Mouse (Mus musculus): ENCODE measurements at regions not wholly inside any gene's neighbourhood (a gene's known extent, or its start where the extent isn't known, plus 50 kb on each side); places are given as distances from the start of the nearest gene placed in this dataset.

DNA sequence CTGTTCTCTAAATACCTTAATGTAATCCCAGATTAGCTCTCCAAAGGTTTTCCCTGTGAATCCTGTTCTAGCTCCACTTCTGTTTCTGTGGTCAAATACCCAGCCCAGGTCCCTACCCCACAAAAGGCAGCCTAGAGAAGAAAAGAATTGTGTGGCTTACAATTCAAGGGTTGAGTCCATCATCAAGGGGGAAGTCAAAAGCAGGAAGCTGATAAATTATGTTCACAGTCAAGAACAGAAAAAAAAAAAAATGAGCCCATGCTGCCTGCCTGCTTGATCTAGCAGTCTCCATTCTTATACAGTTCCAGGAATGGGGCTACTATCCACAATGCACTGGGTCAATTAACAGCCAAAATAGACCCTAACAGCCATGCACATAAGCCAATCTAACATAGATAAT is 285.7 kb downstream of the Actr3 start:
- no peak for DNase-seq

DNA sequence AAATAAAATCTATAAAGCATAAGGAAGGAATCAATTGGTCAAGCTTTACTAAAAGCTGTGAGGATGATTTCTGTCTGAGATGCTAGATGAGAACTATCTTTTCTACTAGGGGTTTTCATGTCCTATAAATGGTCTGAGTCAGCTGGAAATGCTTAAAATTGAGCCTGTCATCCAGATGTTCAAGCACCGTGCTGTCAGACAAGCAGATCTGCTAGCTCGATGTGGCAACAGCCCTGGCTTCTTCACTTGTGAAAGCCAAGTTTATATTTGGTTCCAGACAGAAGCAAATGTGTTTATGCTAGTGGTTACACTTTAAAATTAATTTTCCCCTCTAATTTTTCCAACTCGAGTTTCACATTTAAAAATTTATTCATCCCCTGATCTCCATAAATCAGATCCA is 311.7 kb downstream of the Actr3 start:
- no peak for DNase-seq

DNA sequence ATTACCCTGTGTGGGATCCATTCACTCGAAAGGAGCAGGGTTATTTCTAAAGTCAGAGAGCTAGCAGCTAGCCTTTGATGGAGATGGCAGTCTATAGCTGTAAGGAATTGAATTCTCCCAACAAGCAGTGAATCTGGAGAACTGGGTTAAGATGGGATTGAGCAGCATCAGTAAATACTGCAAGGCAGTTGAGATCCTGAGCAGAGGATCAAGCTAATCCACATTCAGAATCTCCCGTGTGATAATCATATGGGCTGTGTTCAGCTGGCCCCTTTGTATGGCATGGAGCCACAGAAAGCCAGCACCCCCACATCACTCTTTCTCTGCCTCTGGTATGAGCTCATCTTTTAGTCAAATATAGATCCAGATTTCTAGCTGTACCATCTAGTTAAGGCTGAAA is 334.9 kb downstream of the Actr3 start:
- no peak for DNase-seq

DNA sequence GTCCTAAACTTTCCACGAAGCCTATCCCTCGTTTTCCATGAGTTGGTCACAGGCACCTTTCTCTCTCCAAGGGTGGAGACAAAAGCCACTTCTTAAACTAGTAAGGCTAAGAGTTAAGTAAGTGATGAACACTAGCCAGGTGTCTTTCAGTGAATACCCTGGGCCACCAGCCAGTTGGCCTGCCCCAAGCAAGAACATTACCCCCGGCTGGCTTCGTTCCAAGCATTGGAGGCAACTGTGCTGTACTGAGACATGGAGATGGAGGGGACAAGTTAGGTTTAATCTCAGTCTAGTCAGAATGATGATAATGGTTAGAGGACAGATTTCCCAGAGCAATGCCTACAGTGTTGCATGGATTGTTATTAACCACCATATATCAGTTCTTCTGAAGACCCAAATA is 350.6 kb downstream of the Actr3 start:
- DNase-seq, result peak; percentile 68 to 69

DNA sequence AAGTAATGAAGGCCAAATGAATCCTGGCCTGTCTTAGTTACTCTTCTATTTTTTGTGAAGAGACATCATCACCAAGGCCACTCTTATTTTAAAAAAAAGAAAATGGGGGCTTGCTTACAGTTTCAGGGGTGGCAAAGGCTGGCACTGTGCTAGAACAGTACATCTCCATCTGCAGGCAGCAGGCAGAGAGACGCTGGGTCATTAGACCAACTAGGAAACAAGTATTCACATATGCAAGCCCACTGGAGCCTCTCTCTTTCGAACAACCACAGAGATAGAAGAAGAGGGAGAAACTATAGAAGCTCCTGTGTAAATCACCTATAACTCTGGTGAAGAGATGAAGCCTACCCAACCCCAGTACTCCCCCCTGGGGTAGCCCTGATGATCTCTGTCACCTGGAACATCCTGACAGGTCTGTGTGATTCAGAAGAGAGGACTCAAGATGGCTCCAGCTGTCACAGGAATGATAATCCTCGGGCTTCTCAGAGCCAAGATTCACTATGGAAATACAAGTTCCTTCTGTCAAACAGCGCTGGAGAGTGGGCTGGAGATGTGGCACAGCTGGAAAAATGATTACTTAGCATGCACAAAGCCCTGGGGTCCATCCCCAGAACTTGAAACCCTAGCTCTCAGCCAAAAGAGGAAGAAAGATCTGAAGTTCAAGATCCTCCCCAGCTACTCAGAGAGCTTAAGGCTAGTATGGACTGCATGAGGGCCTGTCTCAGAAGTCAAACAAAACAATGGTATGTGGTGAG is 395.8 kb downstream of the Actr3 start:
- DNase-seq, result no peak

DNA sequence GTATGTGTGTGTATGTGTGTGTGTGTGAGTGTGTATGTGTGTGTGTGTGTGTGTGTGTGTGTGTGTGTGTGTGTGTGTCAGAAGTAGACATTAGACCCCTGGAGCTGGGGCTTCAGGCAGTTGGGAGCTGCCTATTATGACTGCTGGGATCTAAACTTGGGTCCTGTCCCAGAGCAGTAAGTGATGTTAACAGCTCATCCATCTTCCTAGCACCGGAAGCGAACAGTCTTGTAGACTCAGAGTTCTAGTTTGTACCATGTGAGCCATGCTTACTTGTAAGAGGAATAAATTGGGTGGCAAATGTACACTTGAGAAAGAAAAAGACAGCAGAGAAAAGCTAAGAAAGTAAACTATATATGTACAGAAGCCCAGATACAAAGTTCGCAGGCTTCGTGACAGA is 422.2 kb downstream of the Actr3 start:
- DNase-seq, result no peak

DNA sequence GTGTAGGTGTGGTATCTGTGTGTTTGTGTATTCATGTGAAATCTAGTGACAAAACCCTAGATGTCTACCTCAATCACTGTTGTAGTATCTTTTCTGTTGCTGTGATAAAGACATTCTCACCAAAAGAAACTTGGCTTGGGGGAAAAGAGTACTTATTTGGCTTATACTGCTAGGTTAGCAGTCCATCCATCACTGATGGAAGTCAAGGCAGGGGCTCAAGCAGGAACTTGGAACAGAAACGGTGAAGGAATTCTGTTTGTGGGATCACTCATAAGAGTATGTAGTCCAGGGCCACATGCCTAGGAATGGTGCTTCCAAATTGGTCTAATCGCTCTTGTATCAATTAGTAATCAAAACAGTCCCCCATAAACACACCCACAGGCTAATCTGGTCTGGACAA is 423.6 kb downstream of the Actr3 start:
- no peak for DNase-seq

DNA sequence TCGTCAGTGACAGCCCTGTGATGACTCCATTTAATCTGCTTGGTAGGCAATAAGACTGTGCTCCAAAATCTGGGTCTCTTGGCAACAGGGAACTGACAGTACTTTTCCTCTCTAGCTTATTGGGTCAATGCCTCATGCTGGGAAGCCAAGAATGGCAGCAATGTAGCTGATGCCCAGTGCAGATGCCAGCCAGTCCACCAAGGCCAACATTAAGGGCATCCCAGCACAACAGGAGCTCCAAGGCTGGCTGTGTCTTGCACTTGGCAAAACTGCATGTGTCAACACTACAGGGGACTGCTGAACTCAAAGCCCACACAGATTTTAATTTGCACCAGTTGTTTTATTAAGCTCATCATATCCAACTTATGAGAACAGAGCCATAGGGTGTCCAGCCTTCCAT is 437.9 kb downstream of the Actr3 start:
- peak; percentile 49 to 67 for DNase-seq

DNA sequence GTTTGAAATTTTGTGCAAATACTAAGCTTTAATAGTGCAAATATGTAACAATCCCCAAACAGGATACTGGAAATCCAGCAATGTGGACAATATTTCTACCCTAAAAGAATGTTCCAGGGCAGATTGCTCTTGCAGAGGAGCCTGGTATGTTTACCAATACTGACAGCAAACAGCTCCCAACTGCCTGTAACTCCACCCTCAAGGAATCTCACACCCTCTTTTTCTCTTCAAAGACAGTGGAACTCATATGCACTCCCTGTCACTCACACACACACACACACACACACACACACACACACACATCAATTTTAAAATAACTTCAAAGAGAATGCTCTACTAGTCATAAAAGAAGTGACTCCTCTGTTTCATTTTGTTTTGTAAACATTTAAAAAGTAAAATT is 484.7 kb downstream of the Actr3 start:
- DNase-seq, result no peak

DNA sequence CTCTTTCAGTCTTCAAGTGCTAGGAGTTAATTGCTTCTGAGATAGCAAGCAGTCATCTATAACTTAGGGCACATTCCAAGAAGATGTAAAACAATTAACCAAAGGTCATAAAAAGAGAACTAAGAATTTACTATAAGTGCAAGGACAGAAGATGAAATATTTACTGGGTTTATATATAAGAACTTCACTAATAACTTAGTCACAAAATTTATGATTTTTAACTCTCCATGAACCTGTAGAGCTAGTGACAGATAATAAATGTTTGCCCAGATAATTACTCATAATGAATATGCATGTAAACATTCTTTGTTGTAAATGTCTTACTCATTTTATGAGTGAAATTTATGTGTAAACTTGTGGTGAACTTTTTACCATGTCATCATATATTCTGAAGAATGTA is 531.2 kb downstream of the Actr3 start:
- DNase-seq, result no peak

DNA sequence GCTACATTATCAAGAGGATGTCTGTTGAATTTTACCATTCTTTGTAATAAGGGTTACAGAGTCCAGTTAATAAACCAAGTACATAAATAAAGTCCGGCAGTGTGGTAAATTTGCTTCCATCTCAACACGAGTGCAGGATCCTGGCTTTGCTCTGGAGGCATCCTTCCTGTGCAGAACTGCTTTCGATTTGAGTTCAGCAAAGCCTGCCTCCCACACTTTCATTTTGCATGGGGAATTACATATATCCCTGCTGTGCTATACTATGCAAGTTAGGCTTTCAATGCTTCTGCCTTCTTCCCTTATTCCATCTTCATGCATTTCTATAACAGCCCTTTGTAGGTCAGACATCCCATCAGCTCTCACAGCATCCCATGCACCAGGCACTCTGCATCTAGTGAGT is 564.4 kb downstream of the Actr3 start:
- DNase-seq, result no peak

DNA sequence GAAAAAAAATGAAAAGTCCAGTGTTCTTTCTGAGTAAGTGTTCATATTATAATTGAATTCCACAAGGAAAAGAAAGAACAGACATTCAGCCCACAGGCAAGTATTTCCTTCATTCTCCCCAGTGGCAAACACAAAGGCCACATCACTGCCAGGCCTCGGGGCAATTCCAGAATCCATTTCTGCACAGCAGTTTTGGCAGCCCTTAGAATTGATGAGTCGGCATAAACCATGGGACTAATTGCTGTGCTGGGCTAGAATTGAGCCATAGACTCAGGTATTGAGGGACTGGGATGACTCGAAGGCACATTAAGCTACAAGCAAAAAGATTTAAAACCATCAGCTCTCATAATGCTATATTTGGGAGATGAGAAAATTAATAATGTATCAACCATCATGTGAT is 569.3 kb downstream of the Actr3 start:
- peak; percentile 5 to 16 for DNase-seq

DNA sequence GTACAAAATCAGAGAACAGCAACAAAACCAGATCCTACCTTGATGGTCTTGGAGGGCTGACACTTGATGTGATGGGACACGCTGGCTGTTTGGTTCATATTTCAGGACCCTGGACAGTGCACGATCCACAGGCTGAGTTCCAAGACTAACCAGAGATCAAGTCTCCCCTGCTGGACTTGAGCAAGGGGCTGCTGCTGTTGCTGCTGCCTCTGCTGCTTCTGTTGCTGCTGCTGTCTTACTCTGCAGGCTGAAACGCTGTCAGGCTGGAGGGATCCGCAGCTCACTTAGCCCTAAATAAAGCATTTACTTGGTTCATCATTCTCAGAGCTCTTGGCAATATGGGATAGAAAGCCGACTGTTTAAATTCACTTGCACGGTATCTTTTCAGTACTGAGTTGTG is 589.8 kb downstream of the Actr3 start:
- DNase-seq, result peak; percentile 4 to 10

DNA sequence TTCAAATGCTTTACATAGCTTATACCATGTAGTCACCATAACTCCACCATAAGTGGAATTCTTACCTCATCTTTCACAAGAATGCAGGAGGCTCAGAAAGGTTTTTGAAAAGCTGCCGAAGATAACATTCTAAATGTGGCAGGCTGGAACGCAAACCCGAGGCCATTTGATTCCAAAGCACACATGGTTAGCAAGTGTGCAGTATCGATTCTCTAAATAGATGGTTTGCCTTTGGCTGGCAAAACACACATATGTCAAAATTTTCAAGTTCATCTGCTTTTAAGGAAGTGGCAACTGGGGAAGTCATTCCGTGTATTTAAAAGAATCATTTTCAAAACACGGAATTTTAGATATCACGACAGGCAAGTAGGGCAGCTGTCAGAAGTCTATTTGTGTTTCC is 609.8 kb downstream of the Actr3 start:
- DNase-seq, result no peak

DNA sequence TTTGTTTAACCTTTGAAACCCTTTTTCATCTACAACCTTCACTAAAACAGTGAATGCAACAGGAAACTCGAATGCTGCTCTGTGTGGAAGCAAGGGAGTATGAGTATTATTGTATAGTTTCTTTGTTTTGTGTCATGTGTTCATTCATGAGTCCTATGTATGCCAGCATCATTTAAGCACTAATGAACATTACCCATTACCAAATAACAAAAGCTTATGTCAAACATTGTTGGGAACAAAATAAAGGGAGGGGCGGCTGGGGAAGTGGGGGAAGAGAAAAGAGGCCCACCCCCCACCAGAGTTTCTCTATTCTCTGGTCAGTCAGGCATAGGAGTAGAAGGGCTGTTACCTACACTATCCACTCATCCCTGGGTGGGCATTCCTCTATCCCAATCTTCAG is 642.5 kb downstream of the Actr3 start:
- DNase-seq, result no peak

DNA sequence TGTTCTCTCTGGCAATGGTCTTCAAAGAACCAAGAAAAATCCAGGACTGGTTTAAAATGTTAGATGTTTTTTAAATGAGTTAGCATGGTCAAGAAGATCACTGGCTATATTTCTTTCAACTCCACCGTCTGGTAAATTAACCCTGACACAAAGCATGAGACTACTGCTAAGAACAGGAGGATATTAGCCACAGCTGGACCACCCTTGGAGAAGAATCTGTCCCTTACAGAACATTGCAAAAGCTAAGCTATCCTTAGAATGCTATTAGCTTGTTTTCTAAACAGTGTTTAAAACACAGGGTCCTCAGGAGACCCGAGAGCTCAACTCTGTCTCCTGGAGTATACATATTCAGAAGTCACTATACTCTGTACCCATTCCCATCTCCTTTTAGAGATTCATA is 644.9 kb downstream of the Actr3 start:
- peak; percentile 52 to 57 for DNase-seq

DNA sequence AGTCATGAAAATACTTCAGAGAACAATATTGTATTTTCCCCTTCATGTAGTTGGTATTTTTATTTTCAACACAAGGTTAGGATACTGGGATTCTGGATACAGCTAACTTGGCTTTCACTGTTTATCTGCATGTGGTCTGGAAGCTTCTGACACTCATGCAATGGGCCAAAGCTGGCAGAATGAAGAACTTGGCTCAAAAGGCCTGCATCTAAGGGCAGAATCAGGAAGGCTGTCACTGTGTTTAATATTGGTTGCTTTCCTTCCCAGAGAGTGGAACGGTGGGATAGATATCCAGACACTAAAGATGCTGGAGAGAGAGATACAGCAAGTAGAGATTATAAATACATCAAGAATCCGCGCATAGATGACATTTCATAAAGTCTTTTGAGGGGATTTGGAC is 645.4 kb downstream of the Actr3 start:
- peak; percentile 73 to 77 for DNase-seq

DNA sequence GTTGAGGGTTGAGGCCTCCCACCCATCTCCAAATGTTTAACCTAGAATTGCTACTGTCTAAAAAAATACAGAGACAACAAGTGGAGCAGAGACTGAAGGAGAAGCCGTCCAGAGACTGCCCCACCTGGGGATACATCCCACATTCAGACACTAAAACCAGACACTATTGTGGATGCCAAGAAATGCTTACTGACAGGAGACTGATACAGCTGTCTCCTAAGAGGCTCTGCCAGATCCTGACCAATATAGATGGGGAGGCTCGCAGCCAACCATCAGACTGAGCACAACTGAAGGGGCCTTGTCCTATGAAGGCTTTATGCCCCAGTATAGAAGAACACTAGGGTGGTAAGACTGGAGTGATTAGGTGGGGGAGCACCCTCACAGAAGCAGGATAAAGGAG is 652.5 kb downstream of the Actr3 start:
- DNase-seq, result peak; percentile 27 to 45

DNA sequence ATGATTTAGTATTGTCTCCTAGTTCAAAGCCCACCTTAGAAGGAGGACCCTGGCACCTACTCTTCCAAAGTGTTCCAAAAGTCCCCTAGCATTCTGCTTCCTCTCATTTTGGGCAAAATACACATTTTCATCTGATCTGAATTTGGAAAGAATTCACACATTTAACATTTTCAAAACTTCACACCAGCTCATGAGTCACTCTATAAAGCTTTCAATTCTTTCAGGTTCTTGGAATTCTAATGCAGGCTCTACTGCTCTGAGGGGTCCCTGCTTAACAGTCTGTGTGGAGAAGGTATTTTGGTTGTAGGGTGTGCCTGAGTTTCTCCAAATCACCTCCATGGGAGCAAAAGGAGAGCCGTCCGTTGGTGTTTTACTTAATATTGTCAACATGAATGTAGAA is 657.8 kb downstream of the Actr3 start:
- no peak for DNase-seq

DNA sequence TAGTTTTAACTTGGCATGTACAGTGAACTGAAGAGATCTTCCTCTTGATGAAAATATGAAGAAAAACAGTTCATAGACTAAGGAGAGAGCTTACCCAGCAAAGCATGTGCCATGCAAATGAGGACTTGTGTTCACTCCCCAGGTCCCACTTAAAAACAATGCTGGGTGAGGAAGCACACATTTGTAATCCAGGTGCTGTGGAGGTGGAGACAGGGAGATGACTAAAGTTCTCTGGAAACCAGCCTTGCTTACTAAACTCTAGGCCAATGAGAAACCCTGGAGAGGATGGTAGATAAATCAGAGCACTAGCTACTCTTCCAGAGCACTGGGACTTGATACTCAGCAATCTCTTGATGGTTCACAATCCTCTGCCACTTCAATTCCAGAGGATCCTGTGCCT is 678.8 kb downstream of the Actr3 start:
- no peak for DNase-seq

DNA sequence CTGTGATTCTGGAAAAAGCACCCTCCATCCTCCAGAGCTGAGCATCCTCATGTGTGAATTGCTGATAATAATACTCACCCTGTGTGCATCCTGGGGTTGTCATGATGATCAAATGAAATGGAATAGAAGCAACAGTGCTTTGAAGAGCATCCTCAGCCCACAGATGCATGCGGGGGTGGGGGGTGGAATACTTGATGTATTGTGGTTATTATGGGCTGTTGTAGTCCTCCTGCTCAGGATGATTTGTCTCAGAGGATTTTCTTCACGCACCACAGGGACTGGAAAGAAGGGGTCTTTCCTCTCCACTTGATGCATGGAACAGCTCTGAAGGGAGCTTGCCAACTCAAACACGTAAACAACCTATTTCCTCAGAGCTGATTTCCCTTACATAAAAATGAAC is 694.4 kb upstream of the Dpp10 start:
- no peak for DNase-seq

DNA sequence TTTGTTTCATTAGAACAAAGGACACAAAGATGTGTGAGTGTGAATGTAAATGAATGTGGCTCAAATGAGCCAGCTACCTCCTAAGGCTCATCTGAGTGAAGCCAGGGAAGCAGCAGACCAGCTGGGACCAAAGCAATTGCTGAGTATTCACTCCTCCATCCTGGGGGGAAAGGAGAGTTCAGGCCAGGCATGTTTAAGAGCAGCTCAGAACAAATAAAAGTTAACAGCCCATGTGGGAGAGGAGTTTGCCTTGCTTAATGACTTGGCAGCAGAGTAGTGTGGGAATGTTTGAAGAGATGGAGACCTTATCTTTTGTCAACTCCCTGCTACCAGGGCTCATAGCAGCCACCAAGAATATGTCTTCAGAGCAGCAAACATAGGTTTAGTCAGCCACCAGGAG is 685.0 kb upstream of the Dpp10 start:
- no peak for DNase-seq

DNA sequence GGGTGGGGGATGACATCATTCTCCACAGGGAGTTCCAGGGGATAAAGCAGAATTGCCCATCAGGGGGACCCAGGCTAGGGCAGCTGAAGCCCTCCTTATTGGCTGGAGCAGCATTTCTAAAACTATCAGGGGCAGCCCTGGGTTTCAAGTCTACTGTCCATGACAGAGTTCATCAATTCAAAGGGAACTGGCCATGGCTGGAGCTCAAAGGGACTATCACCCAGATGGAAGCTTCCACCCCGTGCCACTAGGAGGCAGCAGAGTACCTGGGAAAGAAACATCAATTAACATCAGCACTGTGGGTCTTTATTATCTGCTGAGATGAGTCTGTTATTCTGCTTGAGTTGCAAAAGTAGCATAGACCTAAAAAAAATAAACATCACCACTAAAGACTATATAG is 672.7 kb upstream of the Dpp10 start:
- peak; percentile 91 to 95 for DNase-seq

DNA sequence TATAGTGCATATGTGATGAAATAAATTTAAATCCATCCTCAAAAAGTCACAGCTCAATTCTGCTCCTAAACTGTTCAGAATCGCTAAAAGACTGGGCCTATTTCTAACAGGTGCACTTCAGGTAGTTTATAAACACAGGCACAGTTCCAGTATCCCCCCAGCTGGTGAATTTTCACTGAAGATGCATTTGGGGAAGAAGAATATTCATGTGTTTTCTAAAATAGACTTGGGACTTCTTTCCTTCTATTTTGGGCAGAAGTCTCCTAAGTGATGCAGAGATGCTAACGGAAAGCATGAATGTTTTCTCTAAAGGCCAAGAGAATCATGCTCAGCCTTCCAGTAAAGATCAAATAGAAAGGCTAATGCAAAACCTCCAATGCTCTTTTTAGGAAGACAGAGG is 660.9 kb upstream of the Dpp10 start:
- DNase-seq, result no peak

DNA sequence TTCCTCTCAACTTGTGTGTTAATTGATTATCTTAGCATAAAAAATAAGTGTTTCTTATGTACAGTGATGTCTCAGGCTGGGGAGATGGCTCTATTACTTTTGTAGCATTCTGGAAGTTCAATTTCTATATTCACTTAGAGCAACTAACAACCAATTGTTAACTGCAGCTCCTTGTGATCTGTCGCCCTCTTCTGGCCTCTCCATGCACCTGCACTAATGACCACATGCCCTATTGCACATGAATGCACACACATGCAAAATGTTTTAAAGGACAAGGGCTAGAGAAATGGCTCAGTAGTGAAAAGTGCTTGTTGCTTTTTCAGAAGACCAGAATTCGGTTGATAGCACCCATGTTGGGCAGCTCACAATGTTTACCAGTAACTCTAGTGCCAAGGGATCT is 629.1 kb upstream of the Dpp10 start:
- DNase-seq, result peak; percentile 6 to 14

DNA sequence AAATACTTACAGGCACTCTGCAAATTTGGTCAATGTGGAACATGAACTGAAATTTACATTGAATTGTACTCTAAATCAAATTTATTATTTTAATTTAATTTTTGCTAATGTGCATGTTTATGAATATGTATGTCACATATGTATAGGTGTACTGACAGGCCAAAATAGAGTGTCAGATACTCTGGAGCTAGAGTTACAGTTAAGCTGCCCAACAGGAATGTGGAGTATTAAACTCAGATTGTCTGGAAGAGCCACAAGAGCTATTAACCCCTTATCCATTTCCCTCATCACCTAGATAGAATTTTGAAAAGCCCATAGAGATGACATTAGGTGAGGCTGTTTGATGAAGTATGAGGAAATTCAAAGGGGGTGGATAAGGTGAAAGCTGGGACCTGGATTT is 607.5 kb upstream of the Dpp10 start:
- DNase-seq, result no peak
